Mouse (Mus musculus): Measurements from ENCODE around the gene Usp1. TPM values are rescaled to one million over a fixed set of nuclear protein-coding genes. Genes with fewer than 3 reads are reported as not detected.

The Usp1 gene
- 5.4 TPM for polyA plus RNA-seq (2015; fragmentation: Illumina TruSeq; extraction: RNeasy Lipid Tissue Mini Kit (QIAGEN cat#74804); ENCODE audit: insufficient read depth, low read depth, low replicate concordance)

GRCm38 (mm10) chr4:98923568-98924070 lies at the start of gene Usp1:
TSS of gene Usp1 (plus strand) at chr4:98923810.

Other genes starting within 250 kb of the Usp1 start
- not detected for gene L1td1, start 197.1 kb upstream of the Usp1 start, polyA plus RNA-seq (2015; fragmentation: Illumina TruSeq; extraction: RNeasy Lipid Tissue Mini Kit (QIAGEN cat#74804); ENCODE audit: insufficient read depth, low read depth, low replicate concordance)
- gene Kank4, start 106.3 kb upstream of the Usp1 start, polyA plus RNA-seq (2015; fragmentation: Illumina TruSeq; extraction: RNeasy Lipid Tissue Mini Kit (QIAGEN cat#74804); ENCODE audit: insufficient read depth, low read depth, low replicate concordance) = 0.87 TPM
- gene I0C0044D17Rik, start 100.0 kb upstream of the Usp1 start, polyA plus RNA-seq (2015; fragmentation: Illumina TruSeq; extraction: RNeasy Lipid Tissue Mini Kit (QIAGEN cat#74804); ENCODE audit: insufficient read depth, low read depth, low replicate concordance) = not detected
- not detected for gene Angptl3, start 107.1 kb downstream of the Usp1 start, polyA plus RNA-seq (2015; fragmentation: Illumina TruSeq; extraction: RNeasy Lipid Tissue Mini Kit (QIAGEN cat#74804); ENCODE audit: insufficient read depth, low read depth, low replicate concordance)
- gene Dock7, start 197.1 kb downstream of the Usp1 start, polyA plus RNA-seq (2015; fragmentation: Illumina TruSeq; extraction: RNeasy Lipid Tissue Mini Kit (QIAGEN cat#74804); ENCODE audit: insufficient read depth, low read depth, low replicate concordance) = 9.3 TPM